Mouse (Mus musculus): ENCODE data around the gene Prol1.
"Not testable (repeated sequence)": the region's sequence is repeated elsewhere in the genome, so short reads cannot be mapped to it uniquely, and the experiment has no call there.

Prol1 gene

DNA sequence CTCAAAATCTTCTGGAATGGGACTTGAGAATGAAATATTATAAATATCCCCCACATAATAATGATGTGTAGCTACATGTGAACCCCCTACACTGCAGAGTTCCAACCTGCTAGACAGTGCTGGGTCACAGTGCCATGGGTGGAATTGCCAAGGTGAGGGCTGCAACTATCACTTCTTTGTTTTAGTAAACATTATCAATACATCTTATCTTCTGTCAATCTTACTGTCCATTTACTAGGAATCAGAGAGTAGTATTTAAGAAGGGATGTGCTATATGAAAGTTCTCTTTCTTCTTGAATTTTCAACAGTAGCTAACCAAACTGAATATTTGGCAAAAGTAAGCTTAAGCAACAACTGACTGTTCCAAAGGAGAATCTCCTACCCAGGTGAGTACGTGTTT lies at the start of gene Prol1:
Prol1 (plus strand) TSS at position 301 of the 400 bp plus-strand sequence.
- in situ Hi-C loops (cut with MboI, MseI) = no loop called here

DNA sequence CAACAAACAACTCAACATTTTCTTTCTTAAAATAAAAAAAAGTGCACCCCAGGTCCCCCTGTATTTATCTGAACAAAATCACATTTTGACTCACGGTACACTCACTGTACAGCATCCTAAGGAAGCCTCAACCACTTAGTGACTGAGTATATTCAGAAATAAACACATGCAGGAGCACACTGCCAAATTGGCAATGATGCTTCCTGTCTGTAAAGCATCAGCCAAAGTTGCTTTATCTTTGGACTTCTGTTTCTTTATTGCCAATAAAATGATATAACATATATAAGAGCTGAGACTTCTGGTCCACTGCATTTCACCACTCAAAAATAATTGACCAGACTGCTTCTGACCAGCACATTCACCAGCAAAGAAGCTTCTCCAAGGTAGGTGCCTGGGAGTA lies 48.5 kb upstream of the Prol1 start, which contains the start of gene Gm7714:
Gm7714 (plus strand) TSS at position 301 of the 400 bp plus-strand sequence.
- in situ Hi-C loops (cut with MboI, MseI) = no loop called here

DNA sequence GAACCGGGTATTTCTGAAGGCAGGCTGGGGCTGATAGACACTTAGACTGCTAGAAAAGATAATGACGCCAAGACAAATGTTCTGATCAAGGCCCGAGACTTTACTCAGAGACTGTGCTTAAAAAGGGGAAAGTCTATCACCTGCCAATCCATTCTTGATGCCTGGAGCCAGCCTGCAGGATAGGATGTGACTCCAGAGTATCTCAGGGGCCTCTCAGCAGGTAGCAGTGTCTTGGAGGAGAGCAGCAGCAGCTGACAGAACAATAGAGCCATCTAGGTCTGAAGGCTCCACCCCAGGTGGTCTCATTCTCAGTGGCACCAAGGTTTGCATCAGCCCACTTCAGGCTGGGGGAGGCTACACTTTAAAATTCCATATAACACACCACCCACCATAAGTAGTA lies 5.8 kb upstream of the Prol1 start:
- in situ Hi-C loops (cut with MboI, MseI) = not testable (repeated sequence)

DNA sequence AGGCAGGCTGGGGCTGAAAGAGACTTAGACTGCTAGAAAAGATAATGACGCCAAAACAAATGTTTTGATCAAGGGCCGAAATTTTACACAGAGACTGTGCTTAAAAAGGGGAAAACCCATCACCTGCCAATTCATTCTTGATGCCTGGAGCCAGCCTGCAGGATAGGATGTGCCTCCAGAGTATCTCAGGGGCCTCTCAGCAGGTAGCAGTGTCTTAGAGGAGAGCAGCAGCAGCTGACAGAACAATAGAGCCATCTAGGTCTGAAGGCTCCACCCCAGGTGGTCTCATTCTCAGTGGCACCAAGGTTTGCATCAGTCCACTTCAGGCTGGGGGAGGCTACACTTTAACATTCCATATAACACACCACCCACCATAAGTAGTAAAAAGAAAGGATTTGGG lies 31.4 kb downstream of the Prol1 start:
- in situ Hi-C loops (cut with MboI, MseI) = not testable (repeated sequence)

DNA sequence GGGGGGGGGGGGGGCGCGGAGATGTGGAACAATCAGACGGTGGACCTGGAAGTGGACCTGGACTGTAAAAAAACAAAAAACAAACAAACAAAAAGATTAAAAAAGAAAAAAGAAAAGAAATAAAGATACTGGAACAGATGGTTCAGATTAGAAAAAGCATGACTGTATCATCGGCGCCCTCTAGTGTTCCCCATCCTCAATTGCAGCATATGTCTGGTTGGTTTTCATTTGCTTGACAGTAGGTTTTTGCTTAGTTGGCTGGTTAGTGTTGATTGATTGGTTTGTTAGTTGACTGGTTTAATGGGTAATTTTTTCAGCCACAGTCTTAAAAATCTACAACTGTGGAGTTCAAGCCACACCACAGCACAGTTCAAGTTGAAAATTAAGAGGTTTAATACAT lies 47.7 kb downstream of the Prol1 start:
- in situ Hi-C loops (cut with MboI, MseI) = loop anchor here in 1 of 2 experiments (10.0 to 25.0 kb wide), 2 partner anchors 1500 to 1927 kb away; no protein-coding TSS in a partner anchor

DNA sequence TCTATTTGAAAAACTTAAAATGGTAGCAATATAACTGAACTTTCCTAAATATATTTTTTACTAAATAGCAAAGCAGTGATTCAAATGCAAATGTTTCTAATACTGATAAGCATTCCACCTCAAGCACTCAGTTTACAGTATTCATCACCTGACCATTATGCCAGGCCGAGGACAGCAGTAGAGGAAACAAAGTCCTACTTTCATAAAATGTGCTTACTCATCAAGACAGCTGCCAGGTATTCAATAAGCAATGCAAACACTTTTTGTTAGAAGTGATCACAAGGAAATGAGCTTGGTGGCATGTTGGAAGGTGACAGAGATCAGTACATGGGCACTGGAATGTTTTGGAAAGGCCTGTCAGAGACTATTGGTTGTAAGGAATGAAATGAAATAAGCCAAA lies 49.8 kb downstream of the Prol1 start:
- in situ Hi-C loops (cut with MboI, MseI) = loop anchor here in 1 of 2 experiments (10.0 to 25.0 kb wide), 2 partner anchors 1502 to 1930 kb away; no protein-coding TSS in a partner anchor

DNA sequence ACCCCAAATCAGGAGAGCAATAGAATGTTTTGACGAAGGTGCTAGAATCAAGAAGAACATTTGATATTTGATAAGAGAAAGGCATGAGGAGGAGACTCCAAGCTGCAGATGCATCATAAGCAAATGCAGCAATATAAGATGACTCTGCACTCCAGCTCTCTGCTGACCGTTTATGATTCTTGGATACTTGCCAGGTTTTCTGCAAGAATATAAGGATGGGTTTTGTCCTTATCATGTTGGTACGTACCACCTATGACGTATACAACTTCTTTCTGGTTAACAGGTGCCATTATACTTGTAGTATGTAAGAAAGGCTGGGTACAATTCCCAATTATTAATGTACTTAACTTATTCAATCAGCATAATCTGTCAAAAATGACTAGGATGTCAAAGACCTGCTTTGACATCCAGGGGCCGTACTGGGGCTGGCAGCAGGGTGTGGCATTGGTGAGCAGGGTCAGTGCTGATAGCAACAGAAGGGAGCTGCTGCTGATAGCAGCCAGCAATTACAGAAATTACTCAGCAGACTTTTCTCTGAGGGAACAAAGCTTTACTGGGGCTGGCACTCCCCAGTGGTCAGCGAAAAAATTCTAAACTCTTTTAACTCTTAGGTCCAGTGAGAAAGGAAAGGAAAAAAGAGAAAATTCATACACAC lies 53.6 kb downstream of the Prol1 start:
- in situ Hi-C loops (cut with MboI, MseI) = loop anchor here in 1 of 2 experiments (25.0 kb wide), 1 partner anchor 1933 kb away; no protein-coding TSS in a partner anchor

DNA sequence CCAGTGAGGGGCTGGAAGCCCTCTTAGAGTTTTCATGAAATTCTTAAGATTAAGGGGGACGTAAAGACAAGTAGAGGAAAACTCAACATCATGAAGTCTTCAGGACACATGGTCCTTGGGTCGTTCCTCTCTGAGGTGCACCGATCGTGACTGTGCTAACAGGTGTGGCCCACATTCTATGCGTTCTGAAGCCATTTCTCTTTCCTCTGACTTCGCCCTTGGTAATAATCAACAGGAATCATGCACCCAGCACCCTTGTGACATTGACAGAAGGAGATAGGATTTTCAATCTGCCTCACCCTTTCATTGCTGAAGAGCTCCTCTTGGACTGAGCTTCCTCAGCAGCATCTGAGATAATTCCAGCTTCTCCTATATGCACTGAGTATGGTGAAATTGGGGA lies 55.5 kb downstream of the Prol1 start:
- in situ Hi-C loops (cut with MboI, MseI) = loop anchor here in 1 of 2 experiments (25.0 kb wide), 1 partner anchor 1935 kb away; no protein-coding TSS in a partner anchor

DNA sequence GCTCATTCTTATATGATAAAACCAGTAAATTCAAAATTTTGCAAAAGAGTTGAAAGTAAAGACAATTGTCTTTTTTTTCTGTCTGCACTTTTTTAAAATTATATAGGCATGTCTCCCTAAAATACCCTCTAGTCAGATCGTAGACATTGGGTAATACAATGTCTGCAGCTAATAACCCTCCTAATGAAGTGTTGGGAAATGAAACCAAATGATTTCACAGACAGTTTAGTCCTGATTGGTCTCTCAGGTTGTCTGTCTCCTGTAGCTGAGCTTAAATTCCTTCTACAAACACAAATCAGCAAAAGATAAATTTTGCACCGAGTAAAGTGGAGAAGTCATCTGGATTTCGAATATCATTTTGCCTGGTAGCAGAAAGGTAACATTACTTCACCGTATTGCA lies 58.7 kb downstream of the Prol1 start, which contains the start of gene Amtn:
Amtn (plus strand) TSS at position 301 of the 400 bp plus-strand sequence.
- in situ Hi-C loops (cut with MboI, MseI) = loop anchor here in 1 of 2 experiments (25.0 kb wide), 1 partner anchor 1514 kb away; no protein-coding TSS in a partner anchor

All from T-helper 17 cell (primary cell).